Mouse (Mus musculus) midbrain, embryonic 16.5 days (tissue): Measurements from ENCODE around the gene Spsb2. TPM values are rescaled to one million over a fixed set of nuclear protein-coding genes. Genes with fewer than 3 reads are reported as not detected.

Experiments
- ATAC-seq: fragments of 200-750 bp; cut with Nextera tagmentation; 2 replicates; pipeline ENCODE4 v1.8.0; 2017; ENCODE audit warnings: moderate TSS enrichment
- H3K27ac ChIP-seq: fragments of 300-500 bp; sonication (generic); 2 replicates; pipeline ENCODE4 v1.5.1; 2014; ENCODE audit warnings: mild to moderate bottlenecking, low read length, mixed read lengths
- H3K27me3 ChIP-seq: fragments of 300-500 bp; sonication (generic); 2 replicates; pipeline ENCODE4 v1.6.1; 2014; ENCODE audit warnings: low read depth, low read length, mixed read lengths; ENCODE audit not compliant: control insufficient read depth, insufficient read depth
- H3K36me3 ChIP-seq: fragments of 300-500 bp; sonication (generic); 2 replicates; pipeline ENCODE4 v1.6.1; 2014; ENCODE audit warnings: mild to moderate bottlenecking, low read length, moderate library complexity, mixed read lengths; ENCODE audit not compliant: control insufficient read depth, insufficient read depth
- H3K4me1 ChIP-seq: fragments of 300-500 bp; sonication (generic); 2 replicates; pipeline ENCODE4 v1.6.1; 2014; ENCODE audit warnings: mild to moderate bottlenecking, low read length, mixed read lengths; ENCODE audit not compliant: control insufficient read depth, insufficient read depth
- H3K4me2 ChIP-seq: fragments of 300-500 bp; sonication (generic); 2 replicates; pipeline ENCODE4 v1.6.1; 2014; ENCODE audit warnings: mild to moderate bottlenecking, low read length, mixed read lengths
- H3K4me3 ChIP-seq: fragments of 300-500 bp; sonication (generic); 2 replicates; pipeline ENCODE4 v1.5.1; 2014; ENCODE audit warnings: low read depth, mild to moderate bottlenecking, low read length, moderate library complexity, mixed read lengths
- H3K9ac ChIP-seq: fragments of 300-500 bp; sonication (generic); 2 replicates; pipeline ENCODE4 v1.6.1; 2014; ENCODE audit warnings: low read depth, low read length, mixed read lengths
- H3K9me3 ChIP-seq: fragments of 300-500 bp; sonication (generic); replicated peaks from 2 replicates; pipeline ENCODE4 v1.6.1; 2014; ENCODE audit warnings: mild to moderate bottlenecking, low read length, mixed read lengths; ENCODE audit not compliant: control insufficient read depth, poor library complexity, severe bottlenecking
- WGBS: fragments of 180-500 bp; shearing (Covaris S2); extraction: QIAGEN DNeasy Blood & Tissue Kit; methylation state at CpG from one replicate; pipeline ENCODE4 v1.1.7; 2014; 5-methylcytosine and 5-hydroxymethylcytosine counted together
- polyA plus RNA-seq: library from polyadenylated mRNA; unstranded; fragments of >200 nt; fragmentation: Nextera tagmentation; extraction: Ambion mirVana; gene quantifications from 2 replicates; pipeline ENCODE4 v1.2.1, GENCODE M21; 2015

Gene Spsb2
- polyA plus RNA-seq: 9.6 and 10.1 TPM in 2 replicates

GRCm38 (mm10) chr6:124808358-124809012 is at the start of gene Spsb2:
TSS of gene Spsb2 (plus strand) at chr6:124808661.
- Histone ChIP-seq H3K27me3 (no peaks in the 10 kb centered on the region), H3K4me2 (peak within 1 kb of the TSS; percentile 88), H3K9me3 (no peaks in the 10 kb centered on the region), H3K4me1 (peaks cover 41% of the 10 kb centered on the region), H3K36me3 (peaks cover 6% of the 10 kb centered on the region; the same call in 1 of the 2 replicates), H3K9ac (peak within 1 kb of the TSS; percentile 68), H3K27ac (peak within 1 kb of the TSS; percentile 79), H3K4me3 (peak within 1 kb of the TSS; percentile 54)
- 5% methylated on average over 28 of the region's 29 CpGs for WGBS
- ATAC-seq: peak; percentile 3; the same call in 1 of the 2 replicates

- WGBS: 54% methylated on average over 2 of the region's 2 CpGs
- no peaks in the 10 kb centered on the region for H3K27me3 ChIP-seq
- peaks cover 30% of the 10 kb centered on the region for H3K4me1 ChIP-seq
- ATAC-seq: no peak
- H3K9ac ChIP-seq: peak overlapping the region; percentile 8; the same call in 1 of the 2 replicates
- H3K9me3 ChIP-seq: no peaks in the 10 kb centered on the region
- H3K36me3 ChIP-seq: peaks cover 4% of the 10 kb centered on the region; the same call in 1 of the 2 replicates
- peak overlapping the region; percentile 8; the same call in 1 of the 2 replicates for H3K4me2 ChIP-seq
- H3K4me3 ChIP-seq: no peak overlapping the region
- peak overlapping the region; percentile 95 for H3K27ac ChIP-seq
These were observed 49.6 kb upstream of the Spsb2 start for GRCm38 (mm10) chr6:124758849-124759232.

- H3K4me2 ChIP-seq: no peak overlapping the region
- peaks cover 4% of the 10 kb centered on the region; the same call in 1 of the 2 replicates for H3K36me3 ChIP-seq
- H3K4me1 ChIP-seq: peaks cover 26% of the 10 kb centered on the region
- 3% methylated on average over 5 of the region's 5 CpGs for WGBS
- ATAC-seq: no peak
- no peaks in the 10 kb centered on the region for H3K9me3 ChIP-seq
- H3K27ac ChIP-seq: peak overlapping the region; percentile 95
- H3K4me3 ChIP-seq: no peak overlapping the region
- H3K9ac ChIP-seq: no peak overlapping the region
- H3K27me3 ChIP-seq: no peaks in the 10 kb centered on the region
These were observed 49.2 kb upstream of the Spsb2 start for GRCm38 (mm10) chr6:124759259-124759658.

- 86% methylated on average over 7 of the region's 7 CpGs for WGBS
- no peaks in the 10 kb centered on the region for H3K27me3 ChIP-seq
These were observed 42.5 kb upstream of the Spsb2 start for GRCm38 (mm10) chr6:124765951-124766350.

GRCm38 (mm10) chr6:124767536-124767919 is 40.9 kb upstream of the Spsb2 start:
- Histone ChIP-seq H3K36me3 (peaks cover 3% of the 10 kb centered on the region; the same call in 1 of the 2 replicates), H3K4me3 (peak overlapping the region; percentile 68; the same call in 1 of the 2 replicates), H3K27me3 (no peaks in the 10 kb centered on the region), H3K9me3 (no peaks in the 10 kb centered on the region), H3K27ac (peak overlapping the region; percentile 19), H3K4me2 (peak overlapping the region; percentile 77), H3K4me1 (peaks cover 18% of the 10 kb centered on the region), H3K9ac (peak overlapping the region; percentile 44)
- 13% methylated on average over 4 of the region's 4 CpGs for WGBS
- ATAC-seq: no peak

More at GRCm38 (mm10) chr6:124765951-124766350, 42.5 kb upstream of the Spsb2 start:
- peaks cover 4% of the 10 kb centered on the region; the same call in 1 of the 2 replicates for H3K36me3 ChIP-seq
- ATAC-seq: no peak
- H3K4me1 ChIP-seq: peaks cover 18% of the 10 kb centered on the region
- no peak overlapping the region for H3K9ac ChIP-seq
- no peak overlapping the region for H3K4me2 ChIP-seq
- no peaks in the 10 kb centered on the region for H3K9me3 ChIP-seq
- H3K4me3 ChIP-seq: no peak overlapping the region
- no peak overlapping the region for H3K27ac ChIP-seq

GRCm38 (mm10) chr6:124767920-124768703 is 40.3 kb upstream of the Spsb2 start:
- peak overlapping the region; percentile 84 for H3K9ac ChIP-seq
- peak overlapping the region; percentile 77 for H3K4me2 ChIP-seq
- peak overlapping the region; percentile 19 for H3K27ac ChIP-seq
- H3K9me3 ChIP-seq: no peaks in the 10 kb centered on the region
- ATAC-seq: 0 out of 2 replicates have a peak, but pooled peaks have one; percentile 8
- 20% methylated on average over 19 of the region's 19 CpGs for WGBS
- H3K36me3 ChIP-seq: no peaks in the 10 kb centered on the region
- H3K4me1 ChIP-seq: peaks cover 18% of the 10 kb centered on the region
- no peaks in the 10 kb centered on the region for H3K27me3 ChIP-seq
- H3K4me3 ChIP-seq: peak overlapping the region; percentile 68

GRCm38 (mm10) chr6:124768704-124769044 is 39.8 kb upstream of the Spsb2 start:
- 3% methylated on average over 9 of the region's 9 CpGs for WGBS
- H3K4me1 ChIP-seq: peaks cover 18% of the 10 kb centered on the region
- H3K36me3 ChIP-seq: no peaks in the 10 kb centered on the region
- ATAC-seq: peak; percentile 9; the same call in 1 of the 2 replicates
- H3K9ac ChIP-seq: peak overlapping the region; percentile 84
- peak overlapping the region; percentile 68 for H3K4me3 ChIP-seq
- peak overlapping the region; percentile 77; the same call in 1 of the 2 replicates for H3K27ac ChIP-seq
- H3K4me2 ChIP-seq: peak overlapping the region; percentile 77
- H3K9me3 ChIP-seq: no peaks in the 10 kb centered on the region
- H3K27me3 ChIP-seq: no peaks in the 10 kb centered on the region

- no peaks in the 10 kb centered on the region for H3K9me3 ChIP-seq
- H3K9ac ChIP-seq: peak within 1 kb of the TSS; percentile 84
- H3K4me2 ChIP-seq: peak within 1 kb of the TSS; percentile 77
- peak within 1 kb of the TSS; percentile 77 for H3K27ac ChIP-seq
- H3K36me3 ChIP-seq: no peaks in the 10 kb centered on the region
- under 1% methylated on average over 51 of the region's 54 CpGs for WGBS
- H3K4me3 ChIP-seq: peak within 1 kb of the TSS; percentile 68
- H3K27me3 ChIP-seq: no peaks in the 10 kb centered on the region
- peaks cover 18% of the 10 kb centered on the region for H3K4me1 ChIP-seq
- ATAC-seq: peak; percentile 86
These were observed 39.2 kb upstream of the Spsb2 start, which contains the start of gene Eno2 for GRCm38 (mm10) chr6:124769101-124769765. TSS of gene Eno2 (minus strand) at chr6:124769673.
